8 mouse cellular contexts compared by ENCODE assay signal in genomic region chr7:114745481-114746271, GRCm38 (mm10). TPM values are rescaled to one million over a fixed set of nuclear protein-coding genes. Genes with fewer than 3 reads are reported as not detected.
DNase-seq lines count a peak whose midpoint lies in the region; ATAC-seq lines count a peak whose summit lies in the region.

No protein-coding gene starts in this region.

- ATAC-seq in cerebellum, adult (ENCODE audit: insufficient number of reproducible peaks, low FRiP score, low TSS enrichment), result 0 out of 2 replicates have a peak, but pooled peaks have one; percentile 40
- ATAC-seq in stomach, embryonic 16.5 days (ENCODE audit: insufficient read depth, low FRiP score), result no peak

- no peaks in the 10 kb centered on the region for H3K9me3 ChIP-seq in stomach, embryonic 16.5 days (replicated peaks; ENCODE audit: control insufficient read depth, low read length)

- no peak for DNase-seq in cerebellum, adult 11-12 months
- peak; percentile 10 for DNase-seq in adrenal gland, adult 8-10 months
- DNase-seq in forelimb bud, embryonic 11.5 days (ENCODE audit: low read depth, low spot score), result peak; percentile 37
- DNase-seq in kidney, adult 9 months, result peak; percentile 22
- peak; percentile 9 to 36 for DNase-seq in lung, postnatal 4 days
- DNase-seq in urinary bladder, postnatal 4 days (ENCODE audit: low spot score in 2 of 2), result no peak

- peak overlapping the region; percentile 68; the same call in 1 of the 2 replicates for H3K9ac ChIP-seq in stomach, embryonic 16.5 days (ENCODE audit: low read length)

- H3K27me3 ChIP-seq in stomach, embryonic 16.5 days (ENCODE audit: control insufficient read depth, insufficient read depth, low read length), result no peaks in the 10 kb centered on the region

- H3K4me3 ChIP-seq in stomach, embryonic 16.5 days (replicated peaks; ENCODE audit: low read length), result peak overlapping the region; percentile 42

- H3K27ac ChIP-seq in stomach, embryonic 16.5 days (ENCODE audit: low read length), result peak overlapping the region; percentile 8; the same call in 1 of the 2 replicates

- H3K4me2 ChIP-seq in stomach, embryonic 16.5 days (ENCODE audit: low read depth, low read length), result peak overlapping the region; percentile 63

- no peaks in the 10 kb centered on the region for H3K36me3 ChIP-seq in stomach, embryonic 16.5 days (ENCODE audit: control insufficient read depth, insufficient read depth, low read length)

- H3K4me1 ChIP-seq in stomach, embryonic 16.5 days (ENCODE audit: control insufficient read depth, insufficient read depth, low read length), result no peaks in the 10 kb centered on the region; the same call in 1 of the 2 replicates

- WGBS in stomach, embryonic 16.5 days, result 6% methylated on average over 34 of the region's 34 CpGs

RNA-seq across cellular contexts. Expression of gene Insc, which starts 2.2 kb away (rescaled TPM):
- 1 to 10 TPM in 3 of 4 experiments, under 1 TPM in 1; 0.81 to 2.5 (median 1.3) TPM for total RNA-seq in adrenal gland, adult 8-10 months (2022)
- 25.1 and 29.6 TPM in 2 replicates for polyA plus RNA-seq in stomach, embryonic 16.5 days (2015; fragmentation: Nextera tagmentation; extraction: Ambion mirVana)

RNA-seq across cellular contexts. Expression of gene Calcb, which starts 27.2 kb away (rescaled TPM):
- under 1 TPM in 1 of 4 experiments, not detected in 3; 0.35 TPM for total RNA-seq in adrenal gland, adult 8-10 months (2022)
- polyA plus RNA-seq in stomach, embryonic 16.5 days (2015; fragmentation: Nextera tagmentation; extraction: Ambion mirVana), result 4.6 and 5.4 TPM in 2 replicates

Comparison
In these comparisons a context has a peak if more than half of its experiments do, and no peak if none do; other contexts are left out.
1. DNase-seq: peak in adrenal gland, adult 8-10 months (single experiment), forelimb bud, embryonic 11.5 days (single experiment), kidney, adult 9 months (single experiment) and lung, postnatal 4 days (2 of 2); none in cerebellum, adult 11-12 months (single experiment) and urinary bladder, postnatal 4 days (0 of 2).